Mouse (Mus musculus): ENCODE results near the gene Smim14.

Smim14 gene

DNA sequence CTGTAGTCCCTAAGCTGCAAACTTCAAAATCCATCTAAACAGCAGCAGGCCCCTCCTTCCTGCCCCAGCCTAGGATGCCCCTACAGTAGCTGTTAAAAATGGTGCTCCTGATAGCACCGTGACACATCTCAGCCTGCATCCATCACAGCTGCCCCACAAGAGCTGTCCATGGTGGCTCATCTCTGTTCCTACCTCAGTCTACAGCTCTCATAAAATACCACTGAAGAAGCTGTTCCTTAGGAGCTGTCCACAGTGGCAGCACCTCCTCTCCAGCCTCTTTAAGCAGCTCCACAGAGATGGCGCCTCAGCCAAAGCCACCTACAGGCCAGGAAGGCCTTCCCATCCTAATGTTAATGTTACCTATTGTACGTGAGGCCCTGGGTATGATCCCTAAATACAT lies 70.1 kb downstream of the Smim14 start:
- no peak for DNase-seq (ENCODE audit: low read depth, low spot score)

- DNase-seq (ENCODE audit: low read depth, low spot score), result no peak
Measured at GRCm38 (mm10) chr5:65460361-65460760, 76.6 kb downstream of the Smim14 start.

GRCm38 (mm10) chr5:65459454-65459853 lies 77.5 kb downstream of the Smim14 start:
- no peak for DNase-seq (ENCODE audit: low read depth, low spot score)

DNA sequence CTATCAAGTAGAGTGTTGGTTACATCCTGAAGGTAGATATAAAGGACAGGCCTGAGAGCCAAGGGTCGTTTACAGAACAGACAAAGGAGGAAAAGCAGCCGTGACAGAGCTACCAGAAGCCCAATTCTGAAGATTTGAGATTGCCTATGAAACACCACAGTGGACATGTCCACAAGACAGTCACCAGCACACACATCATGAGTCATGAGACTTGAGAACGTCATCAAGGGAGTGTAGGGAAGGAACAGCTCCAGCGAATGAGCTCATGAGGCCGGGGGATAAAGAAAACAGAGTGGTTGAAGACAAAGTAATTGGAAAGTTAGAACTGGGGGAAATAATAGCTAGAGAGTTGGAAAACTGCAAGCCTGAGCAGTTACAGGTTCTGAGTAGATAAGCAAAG lies 79.1 kb downstream of the Smim14 start:
- DNase-seq (ENCODE audit: low read depth, low spot score), result no peak

DNA sequence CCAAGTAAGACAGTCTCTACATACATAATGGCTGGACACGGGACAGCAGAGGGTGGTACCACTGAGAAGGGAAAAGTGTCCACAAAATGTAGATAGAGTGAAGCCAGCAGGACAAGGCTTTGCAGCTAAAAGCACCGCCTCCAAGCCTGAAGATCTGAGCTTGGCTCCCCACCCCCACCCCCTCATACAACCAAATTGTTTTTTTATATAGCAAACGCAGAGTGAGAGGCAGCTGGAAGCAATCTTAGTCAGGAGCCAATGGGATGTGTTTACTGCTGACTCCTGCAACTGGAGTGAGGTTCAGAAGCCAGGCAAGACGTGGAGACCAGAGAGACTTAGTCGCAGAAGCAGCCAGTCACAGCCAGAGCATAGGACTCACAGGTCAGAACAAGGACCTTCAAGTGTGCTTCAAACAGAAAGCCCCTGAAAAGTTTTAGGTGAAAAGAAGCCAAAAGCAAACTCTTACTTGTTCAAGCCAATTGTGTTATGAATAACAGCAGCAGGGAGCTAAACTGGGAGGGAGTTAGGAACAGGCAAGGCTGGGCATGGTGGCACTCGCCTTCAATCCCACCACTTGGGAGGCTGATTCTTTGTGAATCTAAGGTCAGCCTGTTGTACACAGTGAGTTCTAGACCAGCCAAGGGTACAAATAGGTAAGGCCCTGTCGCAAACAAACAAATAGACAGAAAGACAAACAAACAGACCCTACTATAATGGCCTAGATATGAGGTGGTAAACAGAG lies 79.7 kb downstream of the Smim14 start:
- no peak for DNase-seq (ENCODE audit: low read depth, low spot score)

- DNase-seq (ENCODE audit: low read depth, low spot score), result no peak
Measured at GRCm38 (mm10) chr5:65454771-65455170, 82.2 kb downstream of the Smim14 start.

DNA sequence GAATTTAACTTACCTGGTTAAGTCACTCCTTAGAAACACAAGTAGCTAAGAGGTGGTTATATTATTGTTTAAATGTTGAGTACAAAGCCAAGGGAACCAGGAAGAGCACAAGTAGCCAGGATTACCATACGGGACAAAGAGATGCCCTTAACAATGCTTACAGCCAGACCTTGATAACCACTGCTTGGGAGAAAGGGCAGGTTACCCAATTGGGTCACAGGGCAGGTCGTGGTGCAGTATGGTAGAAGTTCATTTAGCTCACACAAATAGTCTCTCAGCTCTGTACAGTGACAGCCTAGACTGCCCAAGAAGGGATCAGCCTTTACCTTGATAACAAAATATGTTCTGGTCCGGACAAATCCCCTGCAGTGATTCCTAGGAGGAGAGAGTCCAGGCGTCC lies 88.0 kb downstream of the Smim14 start:
- no peak for DNase-seq (ENCODE audit: low read depth, low spot score)

DNA sequence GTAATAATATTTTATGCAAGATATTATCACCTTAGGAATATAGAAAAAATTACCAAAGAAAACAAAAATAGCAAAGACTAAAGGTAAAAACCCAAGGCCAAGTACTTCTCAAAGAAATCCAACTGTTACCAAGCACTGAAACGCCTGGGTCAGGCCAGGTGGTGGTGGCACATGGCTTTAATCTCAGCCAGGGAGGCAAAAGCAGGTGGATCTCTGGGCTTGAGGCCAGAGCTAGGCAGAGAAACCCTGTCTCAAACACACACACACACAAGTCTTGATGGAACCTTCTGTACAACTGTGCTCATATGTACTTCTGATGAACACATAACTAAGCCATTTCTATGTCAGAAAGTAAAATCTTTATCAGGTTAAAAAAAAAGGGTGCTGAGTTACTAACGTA lies 89.2 kb downstream of the Smim14 start:
- no peak for DNase-seq (ENCODE audit: low read depth, low spot score)

DNA sequence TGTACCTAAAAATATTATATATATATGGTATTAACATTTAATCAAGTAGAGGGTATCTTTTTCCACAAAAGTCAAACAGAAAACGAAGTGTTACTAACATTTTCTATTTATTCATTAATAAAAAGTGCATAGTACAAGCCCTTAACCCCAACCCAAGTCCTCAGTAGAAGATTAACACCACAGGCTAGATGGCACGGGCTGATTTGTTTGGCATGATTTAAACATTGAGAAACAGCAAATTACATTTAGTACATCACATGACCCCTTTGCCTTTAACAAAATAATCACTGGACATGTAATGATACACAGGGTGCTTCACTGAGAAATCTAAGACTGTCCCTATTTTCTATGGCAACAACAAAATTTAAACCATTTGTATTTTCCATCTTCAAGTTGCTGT lies 90.2 kb downstream of the Smim14 start:
- no peak for DNase-seq (ENCODE audit: low read depth, low spot score)

DNA sequence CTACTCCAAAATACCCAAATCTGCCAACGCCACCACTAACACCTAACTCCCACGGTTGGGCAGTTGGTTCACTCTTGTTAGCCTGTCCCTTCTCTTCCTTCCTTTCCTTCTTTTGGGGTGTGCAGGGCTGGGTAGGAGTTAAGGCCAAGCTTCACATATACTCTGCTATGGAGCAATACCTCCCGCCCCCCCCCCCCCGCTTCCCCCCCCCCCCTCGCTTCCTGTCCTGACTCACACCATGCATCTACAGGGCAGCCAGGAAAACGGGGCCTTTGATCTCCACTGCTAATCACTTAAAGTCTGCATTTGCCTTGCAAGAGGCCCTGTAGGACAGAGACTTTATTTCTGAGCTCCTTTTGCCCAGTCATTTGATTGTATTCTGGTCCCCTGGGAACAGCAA lies 92.0 kb downstream of the Smim14 start:
- DNase-seq (ENCODE audit: low read depth, low spot score), result no peak

- no peak for DNase-seq (ENCODE audit: low read depth, low spot score)
Measured at GRCm38 (mm10) chr5:65438041-65438440, 98.9 kb downstream of the Smim14 start.

- peak; percentile 97 for DNase-seq (ENCODE audit: low read depth, low spot score)
Measured at GRCm38 (mm10) chr5:65435806-65436561, 101.0 kb downstream of the Smim14 start, which contains the start of gene Ugdh. TSS of gene Ugdh (minus strand) at chr5:65435949.

GRCm38 (mm10) chr5:65435363-65435805 lies 101.6 kb downstream of the Smim14 start:
- DNase-seq (ENCODE audit: low read depth, low spot score), result no peak

GRCm38 (mm10) chr5:65434471-65435362 lies 102.3 kb downstream of the Smim14 start:
- DNase-seq (ENCODE audit: low read depth, low spot score), result peak; percentile 23

- no peak for DNase-seq (ENCODE audit: low read depth, low spot score)
Measured at GRCm38 (mm10) chr5:65429441-65429840, 107.5 kb downstream of the Smim14 start.

GRCm38 (mm10) chr5:65428321-65428720 lies 108.7 kb downstream of the Smim14 start:
- DNase-seq (ENCODE audit: low read depth, low spot score), result no peak

DNA sequence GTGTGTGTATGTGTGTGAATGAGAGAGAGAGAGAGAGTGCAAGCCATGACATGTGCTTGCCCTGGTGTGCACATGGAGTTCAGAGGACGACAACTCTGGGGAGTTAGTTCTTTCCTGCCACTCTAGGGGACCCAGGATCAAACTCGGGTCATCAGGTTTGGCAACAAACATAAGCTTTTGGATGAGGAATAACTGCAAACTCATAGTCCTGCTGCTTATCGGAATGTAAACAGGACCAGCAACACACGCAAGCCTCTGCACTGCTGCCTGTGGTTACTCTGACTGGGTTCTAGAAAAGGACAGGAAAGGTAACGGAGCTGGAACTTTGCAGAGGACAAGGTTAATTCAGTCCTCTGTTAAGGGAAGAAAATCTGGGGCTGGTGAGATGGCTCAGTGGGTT lies 111.7 kb downstream of the Smim14 start:
- no peak for DNase-seq (ENCODE audit: low read depth, low spot score)

DNA sequence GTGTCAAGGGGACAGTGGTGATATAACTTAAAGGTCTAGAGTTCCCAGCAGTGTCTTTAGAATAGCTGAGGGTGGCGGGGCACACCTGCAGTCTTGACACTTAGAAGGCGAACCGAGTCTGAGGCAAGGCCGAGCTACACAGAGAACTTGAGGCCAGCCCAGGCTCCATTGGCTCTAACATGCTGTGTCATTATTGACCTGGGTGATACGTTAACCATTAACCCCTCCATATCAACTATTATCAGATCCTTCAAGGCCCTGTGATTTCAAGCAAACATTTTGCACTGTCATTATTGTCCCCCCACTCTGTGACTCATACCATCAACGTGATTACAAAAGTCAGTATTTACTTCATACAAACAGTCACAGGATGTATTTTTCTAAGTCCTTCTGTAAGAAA lies 112.8 kb downstream of the Smim14 start:
- no peak for DNase-seq (ENCODE audit: low read depth, low spot score)

DNA sequence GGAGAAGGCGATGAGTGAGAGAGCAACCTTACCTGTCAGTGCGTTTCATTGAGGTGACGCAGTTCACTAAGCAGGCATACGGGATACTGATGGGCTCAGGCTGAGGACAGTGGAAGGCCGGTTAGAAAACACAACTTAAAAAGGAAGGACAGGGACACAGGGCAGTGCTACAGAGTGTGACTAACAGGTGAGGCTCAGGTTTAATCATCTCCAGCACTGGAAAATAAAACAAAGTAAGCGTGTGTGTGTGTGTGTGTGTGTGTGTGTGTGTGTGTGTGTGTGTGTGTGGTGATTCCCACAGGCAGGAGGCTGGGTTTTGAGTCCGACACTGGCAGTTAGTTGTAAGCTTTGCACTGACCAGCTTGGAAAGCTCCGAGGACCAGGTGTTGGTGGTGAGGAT lies 114.2 kb downstream of the Smim14 start:
- no peak for DNase-seq (ENCODE audit: low read depth, low spot score)

- no peak for DNase-seq (ENCODE audit: low read depth, low spot score)
Measured at GRCm38 (mm10) chr5:65420822-65421221, 116.2 kb downstream of the Smim14 start.

DNA sequence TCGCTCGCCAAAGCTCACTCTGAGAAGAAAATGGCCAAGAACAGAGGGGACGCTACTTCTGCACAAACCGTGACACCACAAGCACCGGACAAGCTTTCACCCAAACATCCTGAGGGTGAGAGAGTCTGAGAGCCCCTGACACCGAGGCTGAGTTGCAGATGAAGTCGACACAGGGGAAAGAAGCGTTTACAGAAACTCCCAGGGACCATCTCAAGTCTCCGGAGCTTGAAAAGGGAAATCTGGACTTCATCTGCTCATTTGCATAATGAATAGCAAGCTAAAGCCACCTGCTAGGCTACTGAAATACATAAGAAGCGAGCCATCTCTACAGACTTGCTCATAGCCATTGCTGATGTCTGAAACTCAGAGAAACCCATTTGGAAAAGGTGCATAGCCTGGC lies 117.8 kb downstream of the Smim14 start:
- DNase-seq (ENCODE audit: low read depth, low spot score), result no peak

Measured in CD4-positive, CD25-positive, alpha-beta regulatory T cell, adult 2 months (primary cell).